Comparison of ENCODE assay signal across 26 mouse cellular contexts in genomic region chr2:167693540-167693939, GRCm38 (mm10). TPM values are rescaled to one million over a fixed set of nuclear protein-coding genes. Genes with fewer than 3 reads are reported as not detected.
"Had no signal": no experiment of that assay in that cellular context is flagged by ENCODE, and none has a peak within 500 bp of the region (broad histone marks: within the 10 kb centered on the region; RNA-seq: fewer than 3 reads in every experiment).

No protein-coding gene starts in this region.

- DNase-seq: kidney, adult 2 months; kidney, postnatal 25 days; layer of hippocampus, adult 9-11 months; liver; liver, postnatal 0 days; lung, embryonic 14.5 days; midbrain, embryonic 14.5 days; retina, postnatal 1 day; right cerebral cortex, postnatal 25 days; spleen, adult 18-20 months; thymus, postnatal 25 days had no signal

- H3K4me2 ChIP-seq: limb, embryonic 13.5 days; midbrain, embryonic 11.5 days; neural tube, embryonic 12.5 days; stomach, embryonic 15.5 days had no signal

- H3K9ac ChIP-seq: limb, embryonic 13.5 days; liver, embryonic 14.5 days; liver, postnatal 0 days; lung, embryonic 14.5 days; neural tube, embryonic 12.5 days; stomach, embryonic 15.5 days had no signal

- H3K36me3 ChIP-seq: limb, embryonic 10.5 days; limb, embryonic 13.5 days; neural tube, embryonic 12.5 days; stomach, embryonic 15.5 days had no signal

- ATAC-seq: intestine, postnatal 0 days; liver, postnatal 0 days; lung, postnatal 0 days had no signal

- H3K27me3 ChIP-seq: stomach, embryonic 15.5 days had no signal

- H3K9me3 ChIP-seq: limb, embryonic 10.5 days; neural tube, embryonic 12.5 days; stomach, embryonic 15.5 days had no signal

- H3K4me3 ChIP-seq: limb, embryonic 10.5 days; limb, embryonic 13.5 days; neural tube, embryonic 12.5 days; stomach, embryonic 15.5 days had no signal

- H3K27ac ChIP-seq: kidney, postnatal 0 days; layer of hippocampus, adult 2 months; limb, embryonic 10.5 days; limb, embryonic 13.5 days; liver, embryonic 14.5 days; macrophage; neural tube, embryonic 12.5 days; stomach, embryonic 15.5 days had no signal

RNA-seq across cellular contexts. Expression of gene Gm20431, which starts 32.2 kb away (rescaled TPM):
- total RNA-seq: midbrain, postnatal 0 days; neutrophil, adult 5-6 weeks had no signal
- polyA plus RNA-seq: large intestine, adult 2 months; macrophage; urinary bladder, adult 2 months had no signal
